Mouse (Mus musculus) forebrain, embryonic 10.5 days (tissue): ENCODE measurements around the gene Snf8. TPM values are rescaled to one million over a fixed set of nuclear protein-coding genes. Genes with fewer than 3 reads are reported as not detected.

Source experiments
- DNase-seq: peaks from one replicate; pipeline ENCODE4 v3.0.0-alpha.2; 2017; ENCODE audit warnings: low spot score; ENCODE audit errors: extremely low spot score
- H3K27ac ChIP-seq: fragments of 300-500 bp; sonication (generic); 2 replicates; pipeline ENCODE4 v1.5.1; 2016; ENCODE audit warnings: mild to moderate bottlenecking
- H3K27me3 ChIP-seq: fragments of 300-500 bp; sonication (generic); 2 replicates; pipeline ENCODE4 v1.6.1; 2016; ENCODE audit warnings: mild to moderate bottlenecking; ENCODE audit not compliant: poor library complexity, severe bottlenecking
- H3K36me3 ChIP-seq: fragments of 300-500 bp; sonication (generic); replicated peaks from 2 replicates; pipeline ENCODE4 v1.6.1; 2016; ENCODE audit warnings: mild to moderate bottlenecking, moderate library complexity
- H3K4me1 ChIP-seq: fragments of 300-500 bp; sonication (generic); 2 replicates; pipeline ENCODE4 v1.6.1; 2016
- H3K4me3 ChIP-seq: fragments of 300-500 bp; sonication (generic); 2 replicates; pipeline ENCODE4 v1.5.1; 2016; ENCODE audit warnings: mild to moderate bottlenecking, moderate library complexity
- H3K9me3 ChIP-seq: fragments of 300-500 bp; sonication (generic); 2 replicates; pipeline ENCODE4 v1.6.1; 2016; ENCODE audit warnings: mild to moderate bottlenecking, moderate library complexity
- WGBS: fragments of 180-500 bp; shearing (Covaris S2); methylation state at CpG from one replicate; pipeline ENCODE4 v1.1.7; 2016; 5-methylcytosine and 5-hydroxymethylcytosine counted together
- polyA plus RNA-seq: library from polyadenylated mRNA; unstranded; fragments of >200 nt; fragmentation: Nextera tagmentation; extraction: Ambion mirVana; gene quantifications from 2 replicates; pipeline ENCODE4 v1.2.1, GENCODE M21; 2016

The Snf8 gene
- polyA plus RNA-seq, 1 experiment from 2014 or later = 109 TPM

DNA sequence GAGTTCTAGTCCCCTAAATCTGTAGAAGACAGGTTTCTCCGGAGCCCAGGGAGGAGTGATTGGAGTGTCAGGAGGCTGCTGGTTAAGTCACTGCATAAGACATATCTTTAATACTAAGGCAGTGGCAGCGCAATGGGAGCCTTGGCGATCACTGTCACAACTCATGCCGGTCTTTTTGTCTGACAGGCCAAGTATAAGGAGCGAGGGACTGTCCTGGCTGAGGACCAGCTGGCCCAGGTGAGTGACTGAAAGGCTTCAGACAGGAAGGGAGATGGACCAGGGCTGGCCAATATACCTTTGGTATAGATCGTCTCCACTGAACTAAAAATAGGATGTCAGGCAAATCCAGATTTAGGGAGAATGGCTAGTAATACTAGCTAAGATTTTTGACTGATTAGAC lies 448 bp downstream of the Snf8 start:
- DNase-seq = no peak
- Histone ChIP-seq H3K36me3 (peaks cover 26% of the 10 kb centered on the region), H3K9me3 (no peaks in the 10 kb centered on the region), H3K4me3 (peak overlapping the region; percentile 86), H3K27me3 (no peaks in the 10 kb centered on the region), H3K27ac (peak overlapping the region; percentile 88), H3K4me1 (peaks cover 21% of the 10 kb centered on the region)
- WGBS = 10% methylated on average over 6 of the region's 6 CpGs

DNA sequence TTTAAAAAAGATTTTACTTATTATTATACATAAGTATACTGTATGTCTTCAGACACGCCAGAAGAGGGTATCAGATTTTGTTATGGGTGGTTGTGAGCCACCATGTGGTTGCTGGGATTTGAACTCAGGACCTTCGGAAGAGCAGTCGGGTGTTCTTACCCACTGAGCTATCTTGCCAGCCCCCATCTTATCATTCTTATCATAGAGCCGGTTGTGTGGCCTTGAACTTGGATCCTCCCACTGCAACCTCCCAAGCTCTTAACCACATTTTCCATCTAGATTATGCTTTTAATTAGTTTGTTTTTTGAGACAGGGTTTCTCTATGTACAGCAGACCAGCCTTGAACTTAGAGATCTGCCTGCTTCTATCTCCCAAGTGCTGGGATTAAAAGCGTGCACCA lies 2.8 kb downstream of the Snf8 start:
- Histone ChIP-seq H3K27me3 (no peaks in the 10 kb centered on the region), H3K9me3 (no peaks in the 10 kb centered on the region), H3K27ac (no peak overlapping the region), H3K4me1 (peaks cover 21% of the 10 kb centered on the region), H3K36me3 (peaks cover 45% of the 10 kb centered on the region), H3K4me3 (no peak overlapping the region)
- 94% methylated on average over 5 of the region's 5 CpGs for WGBS
- DNase-seq = no peak

DNA sequence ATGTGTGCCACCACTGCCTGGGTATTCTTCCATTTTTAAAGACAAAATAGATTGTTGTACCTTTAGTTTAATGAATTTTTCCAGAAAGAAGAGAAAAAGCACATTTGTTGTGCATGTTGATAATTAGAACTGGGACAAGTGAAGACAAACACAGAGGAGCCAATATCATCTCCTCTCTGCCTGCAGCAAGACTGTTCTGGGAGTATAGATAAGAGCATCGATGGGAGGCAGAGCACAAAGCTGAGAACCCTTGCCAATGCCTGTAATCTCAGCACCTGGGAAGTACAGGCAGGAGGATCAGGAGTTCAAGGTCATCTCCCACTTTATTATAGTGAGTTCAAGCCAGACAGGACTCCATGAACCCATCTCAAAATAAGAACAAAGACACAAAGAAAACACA lies 3.9 kb downstream of the Snf8 start:
- DNase-seq = no peak
- peaks cover 21% of the 10 kb centered on the region for H3K4me1 ChIP-seq
- no peaks in the 10 kb centered on the region for H3K9me3 ChIP-seq
- H3K27ac ChIP-seq = no peak overlapping the region
- 90% methylated on average over 1 of the region's 1 CpGs for WGBS
- no peak overlapping the region for H3K4me3 ChIP-seq
- no peaks in the 10 kb centered on the region for H3K27me3 ChIP-seq
- peaks cover 54% of the 10 kb centered on the region for H3K36me3 ChIP-seq

DNA sequence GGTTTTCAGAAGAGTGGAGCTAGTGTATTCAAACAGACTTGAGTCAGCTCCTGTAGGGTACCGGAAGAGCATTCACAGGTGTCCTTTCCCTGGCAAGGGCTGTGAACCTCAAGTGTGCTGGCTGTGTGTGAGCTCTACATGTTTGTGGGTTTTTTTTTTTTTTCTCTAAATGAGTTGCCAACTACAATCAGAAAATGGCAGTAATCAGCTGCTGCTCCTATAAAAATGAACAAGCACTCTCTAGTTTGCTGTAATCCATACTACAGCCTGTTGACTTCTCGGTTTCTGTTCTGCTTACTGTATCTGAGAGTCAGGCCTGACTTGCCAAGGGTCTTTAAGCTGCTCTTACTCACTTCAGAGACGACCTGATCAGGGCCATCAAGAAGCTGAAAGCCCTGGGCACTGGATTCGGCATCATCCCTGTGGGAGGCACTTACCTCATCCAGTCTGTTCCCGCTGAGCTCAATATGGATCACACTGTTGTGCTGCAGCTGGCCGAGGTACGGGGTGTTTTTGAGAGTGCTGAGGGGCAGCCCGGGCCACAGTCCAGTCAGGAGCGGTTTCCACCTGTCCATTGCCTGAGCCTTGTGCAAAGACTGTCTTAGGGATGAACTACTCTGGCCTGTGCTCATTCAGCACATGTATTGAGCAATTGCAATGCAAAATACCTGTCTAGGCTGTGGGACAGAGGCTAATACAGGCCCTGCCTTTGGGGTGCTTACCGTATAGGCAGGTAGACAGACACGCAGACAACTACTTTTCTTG lies 10.3 kb downstream of the Snf8 start:
- Histone ChIP-seq H3K27me3 (no peaks in the 10 kb centered on the region), H3K4me1 (no peaks in the 10 kb centered on the region), H3K36me3 (peaks cover 81% of the 10 kb centered on the region), H3K4me3 (no peak overlapping the region), H3K9me3 (no peaks in the 10 kb centered on the region), H3K27ac (no peak overlapping the region)
- WGBS = 88% methylated on average over 11 of the region's 11 CpGs
- no peak for DNase-seq

DNA sequence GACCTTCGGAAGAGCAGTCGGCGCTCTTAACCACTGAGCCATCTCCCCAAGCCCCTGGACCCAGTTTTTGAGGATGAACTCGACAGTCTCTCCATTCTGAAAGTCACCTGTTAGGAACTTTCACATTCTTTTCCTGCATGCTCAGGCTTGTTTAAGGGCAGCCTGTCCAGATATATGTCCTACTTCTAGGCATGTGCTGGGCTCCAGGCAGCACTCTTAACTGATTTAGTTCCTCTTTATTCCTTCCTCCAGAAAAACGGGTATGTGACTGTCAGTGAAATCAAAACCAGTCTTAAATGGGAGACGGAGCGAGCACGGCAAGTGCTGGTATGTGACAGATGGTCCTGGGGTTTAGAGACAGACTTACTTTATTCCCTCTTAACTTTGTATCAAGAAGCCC lies 11.3 kb downstream of the Snf8 start:
- no peak overlapping the region for H3K27ac ChIP-seq
- H3K27me3 ChIP-seq = no peaks in the 10 kb centered on the region
- H3K9me3 ChIP-seq = no peaks in the 10 kb centered on the region
- 87% methylated on average over 8 of the region's 8 CpGs for WGBS
- no peak overlapping the region for H3K4me3 ChIP-seq
- no peak for DNase-seq
- H3K4me1 ChIP-seq = no peaks in the 10 kb centered on the region
- H3K36me3 ChIP-seq = peaks cover 83% of the 10 kb centered on the region

DNA sequence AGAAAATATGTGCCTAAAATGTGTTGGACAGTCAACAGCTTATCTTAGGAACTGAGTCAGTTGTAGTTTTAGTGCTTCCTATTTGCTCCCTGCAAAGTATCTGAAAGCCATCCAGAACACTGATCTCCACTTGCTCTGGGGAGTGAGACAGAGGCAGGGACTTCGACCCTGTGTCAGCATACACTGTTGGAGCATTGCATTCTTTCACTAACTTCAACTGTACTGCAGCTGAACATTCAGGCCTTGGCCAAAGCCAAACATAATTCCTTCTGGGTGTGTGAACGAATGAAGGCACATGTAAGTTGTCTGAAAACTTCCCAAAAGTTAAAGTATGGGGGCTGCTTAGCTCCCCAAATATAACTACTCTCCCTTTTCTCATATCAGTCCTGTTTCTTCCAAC lies 12.1 kb downstream of the Snf8 start:
- 94% methylated on average over 2 of the region's 2 CpGs for WGBS
- Histone ChIP-seq H3K36me3 (peaks cover 86% of the 10 kb centered on the region), H3K27ac (no peak overlapping the region), H3K27me3 (no peaks in the 10 kb centered on the region), H3K4me1 (no peaks in the 10 kb centered on the region), H3K9me3 (no peaks in the 10 kb centered on the region), H3K4me3 (no peak overlapping the region)
- no peak for DNase-seq

DNA sequence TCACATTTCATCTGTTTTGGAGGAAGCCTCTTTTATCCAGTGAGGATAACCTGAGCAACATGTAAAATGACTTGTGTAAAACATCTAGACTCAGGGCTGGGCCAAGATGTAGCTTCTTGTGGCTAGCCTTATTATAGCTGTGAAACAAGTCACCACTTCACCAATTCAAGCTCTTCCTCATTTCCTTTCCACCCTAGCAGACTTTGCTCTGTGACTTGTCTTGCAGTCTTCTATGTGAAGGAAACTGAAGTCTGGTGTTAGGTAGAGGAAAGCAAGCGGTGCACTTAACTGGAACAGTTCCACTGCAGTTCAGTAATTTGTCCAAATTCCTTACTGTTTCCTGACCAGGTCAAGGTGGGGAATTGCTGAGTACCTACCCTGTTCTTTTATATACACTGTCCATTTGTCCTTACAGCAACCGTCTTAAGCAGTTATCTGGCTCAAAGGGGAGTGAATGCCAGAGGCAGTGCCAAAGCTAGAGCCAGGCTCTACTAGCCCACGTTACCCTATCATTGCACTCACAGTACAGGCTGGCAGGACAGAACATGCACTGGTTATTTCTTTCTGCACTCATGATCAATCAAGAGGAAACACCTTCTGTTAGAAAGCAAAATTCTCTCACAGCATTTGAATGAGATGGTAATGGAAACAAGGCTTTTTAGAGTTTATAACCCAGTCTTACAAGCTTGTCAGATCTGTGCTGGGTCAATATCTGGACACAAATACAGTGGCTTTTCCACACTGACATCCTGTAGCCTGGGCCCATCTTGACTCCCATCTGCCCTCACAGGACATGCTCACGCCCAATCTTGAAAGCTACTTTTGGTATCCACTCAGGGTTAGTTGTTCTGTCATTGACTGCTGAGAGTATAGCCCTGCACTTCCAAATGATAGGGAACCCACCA lies 13.0 kb downstream of the Snf8 start:
- Histone ChIP-seq H3K27me3 (no peaks in the 10 kb centered on the region), H3K4me1 (no peaks in the 10 kb centered on the region), H3K9me3 (no peaks in the 10 kb centered on the region), H3K36me3 (peaks cover 87% of the 10 kb centered on the region), H3K27ac (no peak overlapping the region), H3K4me3 (no peak overlapping the region)
- DNase-seq = no peak
- 93% methylated on average over 4 of the region's 4 CpGs for WGBS

DNA sequence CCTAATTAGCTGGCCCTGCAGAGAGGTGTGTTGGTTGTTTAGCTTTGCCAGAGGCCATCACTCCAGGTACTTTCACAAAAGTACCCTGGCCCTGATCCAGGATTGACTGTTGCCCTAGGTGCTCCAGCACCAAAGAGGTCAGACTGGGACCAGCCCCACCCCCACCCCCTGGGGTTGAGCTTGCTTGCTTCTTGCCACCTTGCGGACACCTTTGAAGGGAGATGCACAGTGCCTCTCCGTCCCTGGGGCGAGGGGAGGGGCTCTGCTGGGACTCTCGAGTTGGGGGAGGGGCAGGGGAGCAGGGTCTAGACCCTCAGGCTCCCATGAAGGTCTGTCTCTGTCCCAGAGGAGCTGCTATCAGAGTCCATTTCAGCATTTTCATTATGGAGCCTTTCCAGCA lies 15.3 kb downstream of the Snf8 start:
- DNase-seq = no peak
- Histone ChIP-seq H3K27me3 (no peaks in the 10 kb centered on the region), H3K4me3 (no peak overlapping the region), H3K36me3 (peaks cover 95% of the 10 kb centered on the region), H3K9me3 (no peaks in the 10 kb centered on the region), H3K4me1 (no peaks in the 10 kb centered on the region), H3K27ac (no peak overlapping the region)
- WGBS = 86% methylated on average over 4 of the region's 4 CpGs

DNA sequence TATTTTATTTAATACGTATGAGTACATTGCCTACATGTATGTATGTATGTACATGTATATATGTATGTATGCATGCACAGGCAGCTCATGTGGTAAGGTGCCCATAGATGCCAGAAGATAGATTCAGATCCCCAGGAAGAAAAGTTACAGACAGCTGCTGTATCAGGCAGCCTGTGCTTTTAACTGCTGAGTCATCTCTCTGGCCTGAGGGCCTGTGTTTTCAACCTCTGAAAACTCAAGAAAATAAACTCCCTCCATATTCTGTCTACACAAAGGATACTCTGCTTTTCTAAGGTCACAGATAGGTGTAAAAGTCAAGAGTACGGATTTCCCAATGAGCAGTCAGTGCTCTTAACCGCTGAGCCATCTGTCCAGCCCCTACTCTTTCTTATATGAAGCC lies 16.2 kb downstream of the Snf8 start:
- no peak overlapping the region for H3K4me3 ChIP-seq
- no peaks in the 10 kb centered on the region for H3K9me3 ChIP-seq
- H3K27me3 ChIP-seq = no peaks in the 10 kb centered on the region
- H3K36me3 ChIP-seq = peaks cover 97% of the 10 kb centered on the region
- no peak for DNase-seq
- H3K27ac ChIP-seq = no peak overlapping the region
- WGBS = 95% methylated on average over 3 of the region's 3 CpGs
- H3K4me1 ChIP-seq = no peaks in the 10 kb centered on the region

DNA sequence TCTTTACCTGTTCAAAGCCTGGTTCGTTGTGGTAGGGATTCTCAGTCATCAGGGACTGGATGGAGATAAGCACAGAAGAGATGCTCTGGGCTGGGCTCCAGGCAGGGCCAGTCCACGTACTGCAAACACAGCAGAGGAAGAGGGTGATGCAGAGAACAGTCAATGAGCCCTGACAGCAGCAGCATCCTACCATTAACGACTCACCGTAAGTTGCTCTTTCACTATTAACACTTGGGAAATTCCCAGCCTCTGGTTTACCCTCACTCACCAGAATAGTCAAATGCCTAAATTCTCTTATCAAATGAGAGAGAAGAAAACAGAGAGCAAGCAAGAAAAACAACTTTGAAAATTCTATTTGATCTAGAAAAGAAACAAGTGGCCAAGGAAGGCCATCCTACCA lies 23.6 kb downstream of the Snf8 start:
- H3K27ac ChIP-seq = no peak overlapping the region
- no peak overlapping the region for H3K4me3 ChIP-seq
- no peaks in the 10 kb centered on the region for H3K27me3 ChIP-seq
- WGBS = 96% methylated on average over 4 of the region's 4 CpGs
- no peak for DNase-seq
- peaks cover 9% of the 10 kb centered on the region for H3K4me1 ChIP-seq
- no peaks in the 10 kb centered on the region for H3K9me3 ChIP-seq
- peaks cover 92% of the 10 kb centered on the region for H3K36me3 ChIP-seq

DNA sequence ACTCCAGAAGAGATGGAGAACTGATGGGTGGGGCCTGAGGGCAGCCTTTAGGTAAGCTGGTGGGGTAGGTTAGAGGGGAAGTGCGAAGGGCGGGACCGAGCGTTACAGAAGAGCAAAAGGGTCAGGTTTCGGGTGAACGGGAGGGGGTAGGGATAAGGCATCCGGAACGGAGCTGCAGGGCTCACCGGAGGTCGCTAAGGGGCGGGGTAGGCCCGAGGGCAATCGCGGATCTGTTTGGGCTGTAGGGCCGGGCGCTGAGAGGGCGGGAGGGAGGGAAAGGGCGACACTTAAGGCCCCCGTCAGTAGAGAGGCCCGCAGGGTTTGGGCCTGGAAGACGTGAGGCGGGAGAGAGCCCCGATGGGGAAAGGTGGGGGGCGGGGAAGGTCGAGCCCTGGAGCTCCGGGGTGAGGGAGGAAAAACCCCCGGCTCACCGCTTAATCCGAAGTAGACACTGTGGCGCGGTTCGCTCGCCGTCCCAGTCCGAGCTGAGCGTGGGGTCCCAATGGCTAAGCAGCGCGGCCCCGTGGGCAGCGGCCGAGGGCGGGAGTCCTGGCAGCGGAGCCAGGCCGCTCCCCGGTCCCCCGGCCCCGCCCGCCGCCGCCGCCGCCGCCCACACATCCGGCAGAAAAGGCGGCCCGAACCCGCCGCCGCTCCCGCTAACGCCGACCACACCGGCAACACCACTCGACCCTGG lies 30.0 kb downstream of the Snf8 start:
- Histone ChIP-seq H3K4me3 (peak overlapping the region; percentile 93), H3K9me3 (no peaks in the 10 kb centered on the region), H3K36me3 (peaks cover 32% of the 10 kb centered on the region), H3K27ac (peak overlapping the region; percentile 96), H3K27me3 (no peaks in the 10 kb centered on the region), H3K4me1 (peaks cover 33% of the 10 kb centered on the region)
- 0% methylated on average over 55 of the region's 64 CpGs for WGBS
- peak; percentile 57 for DNase-seq

DNA sequence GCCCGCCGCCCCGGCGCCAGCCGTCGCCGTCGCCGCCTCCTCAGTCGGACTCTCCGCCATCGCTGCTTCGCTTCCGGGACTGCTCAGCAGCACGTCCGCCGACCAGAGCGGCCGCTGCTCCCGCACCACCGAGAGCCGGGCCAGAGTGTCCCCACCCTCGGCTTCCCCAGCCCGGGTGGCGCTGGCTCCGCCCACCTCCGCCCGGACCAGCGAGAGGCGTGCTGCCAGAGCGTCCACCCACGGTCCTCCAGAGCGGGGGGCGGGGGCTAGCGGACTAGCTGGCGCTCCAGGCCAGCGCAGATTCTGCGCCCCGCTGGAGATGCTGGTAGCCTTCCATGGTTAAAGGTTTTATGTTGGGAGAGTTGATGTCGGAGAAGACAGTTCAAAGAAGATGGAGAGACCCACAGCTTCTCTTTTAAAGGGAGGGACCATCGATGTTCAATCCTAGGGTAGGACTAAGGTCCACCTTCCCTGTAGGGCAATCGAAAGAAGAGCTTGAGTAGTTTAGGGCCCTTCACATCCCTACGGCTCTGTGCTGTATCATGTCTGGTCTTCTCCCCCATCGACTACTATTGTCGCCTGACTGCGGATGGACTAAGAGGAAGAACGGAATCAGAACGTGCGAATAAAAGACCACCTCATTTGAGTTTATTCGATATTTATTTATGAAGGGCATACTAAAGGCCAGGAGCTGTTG lies 30.7 kb downstream of the Snf8 start, which contains the start of gene Ube2z:
TSS of gene Ube2z (minus strand) at position 174 of the 697 bp plus-strand sequence.
- Histone ChIP-seq H3K36me3 (peaks cover 29% of the 10 kb centered on the region), H3K4me3 (peak within 1 kb of the TSS; percentile 93), H3K27ac (peak within 1 kb of the TSS; percentile 96), H3K4me1 (peaks cover 33% of the 10 kb centered on the region), H3K9me3 (no peaks in the 10 kb centered on the region), H3K27me3 (no peaks in the 10 kb centered on the region)
- peak; percentile 92 for DNase-seq
- 6% methylated on average over 49 of the region's 50 CpGs for WGBS
